Comparison of ENCODE assay signal across 10 mouse cellular contexts in the genomic region with DNA sequence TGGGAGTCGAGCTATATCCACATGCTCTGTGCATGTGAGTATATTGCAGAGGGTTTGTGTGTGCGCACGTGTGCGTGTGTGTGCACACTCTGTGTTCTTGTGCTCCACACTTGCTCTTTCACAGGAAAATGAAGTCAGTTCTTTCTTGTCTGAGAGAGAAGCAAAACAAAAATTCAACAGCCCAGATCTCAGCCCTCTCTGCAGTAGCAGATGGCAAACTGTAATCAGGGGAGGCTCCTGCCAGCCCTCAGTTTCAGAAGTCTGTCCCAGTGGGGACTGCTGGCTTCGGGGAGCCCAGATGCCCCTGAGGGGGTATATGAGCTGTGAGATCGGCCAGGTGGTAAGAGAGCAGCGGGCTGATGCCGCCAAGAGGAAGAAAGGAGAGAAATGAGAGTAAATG.
DNase-seq lines count a peak whose midpoint lies in the region; ATAC-seq lines count a peak whose summit lies in the region.
"Had no signal": no experiment of that assay in that cellular context is flagged by ENCODE, and none has a peak within 500 bp of the region (broad histone marks: within the 10 kb centered on the region; RNA-seq: fewer than 3 reads in every experiment).

No protein-coding gene starts in this region.

- peak overlapping the region; percentile 31; the same call in 1 of the 2 replicates for H3K27ac ChIP-seq in limb, embryonic 12.5 days
- H3K27ac ChIP-seq in limb, embryonic 10.5 days = no peak overlapping the region
- H3K27ac ChIP-seq in stomach, embryonic 16.5 days (ENCODE audit: low read length) = no peak overlapping the region

- no peak overlapping the region for H3K4me2 ChIP-seq in limb, embryonic 12.5 days
- H3K4me2 ChIP-seq in stomach, embryonic 16.5 days (ENCODE audit: low read depth, low read length) = no peak overlapping the region

- peaks cover 61% of the 10 kb centered on the region for H3K4me1 ChIP-seq in limb, embryonic 12.5 days (replicated peaks)
- H3K4me1 ChIP-seq in limb, embryonic 10.5 days = peaks cover 58% of the 10 kb centered on the region
- peaks cover 64% of the 10 kb centered on the region for H3K4me1 ChIP-seq in stomach, embryonic 16.5 days (ENCODE audit: control insufficient read depth, insufficient read depth, low read length)

- no peaks in the 10 kb centered on the region for H3K27me3 ChIP-seq in limb, embryonic 12.5 days
- no peaks in the 10 kb centered on the region for H3K27me3 ChIP-seq in limb, embryonic 10.5 days (ENCODE audit: low read depth, poor library complexity, severe bottlenecking)
- H3K27me3 ChIP-seq in stomach, embryonic 16.5 days (ENCODE audit: control insufficient read depth, insufficient read depth, low read length) = no peaks in the 10 kb centered on the region

- H3K9me3 ChIP-seq in limb, embryonic 12.5 days = no peaks in the 10 kb centered on the region
- H3K9me3 ChIP-seq in limb, embryonic 10.5 days (replicated peaks) = no peaks in the 10 kb centered on the region
- no peaks in the 10 kb centered on the region for H3K9me3 ChIP-seq in stomach, embryonic 16.5 days (replicated peaks; ENCODE audit: control insufficient read depth, low read length)
- H3K9me3 ChIP-seq: G1E had no signal

- ATAC-seq in limb, embryonic 12.5 days (ENCODE audit: insufficient number of reproducible peaks, insufficient read depth, low FRiP score, low TSS enrichment, low read depth) = no peak
- ATAC-seq in stomach, embryonic 16.5 days (ENCODE audit: insufficient read depth, low FRiP score) = no peak

- no peak overlapping the region for H3K9ac ChIP-seq in limb, embryonic 12.5 days (replicated peaks)
- peak overlapping the region; percentile 37; the same call in 1 of the 2 replicates for H3K9ac ChIP-seq in stomach, embryonic 16.5 days (ENCODE audit: low read length)

- DNase-seq in limb, embryonic 10.5 days (ENCODE audit: low spot score) = no peak
- DNase-seq in cerebellum, adult 9-10 months = peak; percentile 91
- DNase-seq in layer of hippocampus, adult 18-20 months (ENCODE audit: low spot score in 2 of 2) = peak; percentile 71 to 80
- DNase-seq in frontal cortex, postnatal 25 days (ENCODE audit: low spot score in 2 of 2) = no peak
- no peak for DNase-seq in adrenal gland, postnatal 25 days
- DNase-seq in right cerebral cortex, adult 2 months (ENCODE audit: low spot score in 2 of 2) = no peak
- DNase-seq: embryo, embryonic 11 days had no signal

- WGBS in limb, embryonic 12.5 days = 50% methylated on average over 8 of the region's 8 CpGs
- WGBS in limb, embryonic 10.5 days = 58% methylated on average over 8 of the region's 8 CpGs
- 52% methylated on average over 8 of the region's 8 CpGs for WGBS in stomach, embryonic 16.5 days

- no peak overlapping the region for H3K4me3 ChIP-seq in limb, embryonic 12.5 days (replicated peaks)
- H3K4me3 ChIP-seq in limb, embryonic 10.5 days = no peak overlapping the region
- no peak overlapping the region for H3K4me3 ChIP-seq in stomach, embryonic 16.5 days (replicated peaks; ENCODE audit: low read length)

- no peaks in the 10 kb centered on the region for H3K36me3 ChIP-seq in limb, embryonic 12.5 days
- peaks cover 5% of the 10 kb centered on the region; the same call in 1 of the 2 replicates for H3K36me3 ChIP-seq in limb, embryonic 10.5 days
- H3K36me3 ChIP-seq in stomach, embryonic 16.5 days (ENCODE audit: control insufficient read depth, insufficient read depth, low read length) = no peaks in the 10 kb centered on the region

Comparison
In these comparisons a context has a peak if more than half of its experiments do, and no peak if none do; other contexts are left out.
1. DNase-seq: peak in cerebellum, adult 9-10 months (single experiment) and layer of hippocampus, adult 18-20 months (2 of 2); none in limb, embryonic 10.5 days (single experiment), frontal cortex, postnatal 25 days (0 of 2), adrenal gland, postnatal 25 days (single experiment) and right cerebral cortex, adult 2 months (0 of 2).